Mouse (Mus musculus) kidney, adult 8-10 months (tissue): ENCODE data around the gene Nradd.

ENCODE experiments used
- DNase-seq, 2 experiments: peaks; one replicate each; pipeline ENCODE4 v3.0.0; 2022

The Nradd gene

GRCm38 (mm10) chr9:110624361-110625166, at the start of gene Nradd:
Gene Nradd (minus strand): TSS chr9:110624452.
- peak; percentile 85 to 87 for DNase-seq

- no peak for DNase-seq
These were observed 49.0 kb upstream of the Nradd start for GRCm38 (mm10) chr9:110673107-110673752.

DNA sequence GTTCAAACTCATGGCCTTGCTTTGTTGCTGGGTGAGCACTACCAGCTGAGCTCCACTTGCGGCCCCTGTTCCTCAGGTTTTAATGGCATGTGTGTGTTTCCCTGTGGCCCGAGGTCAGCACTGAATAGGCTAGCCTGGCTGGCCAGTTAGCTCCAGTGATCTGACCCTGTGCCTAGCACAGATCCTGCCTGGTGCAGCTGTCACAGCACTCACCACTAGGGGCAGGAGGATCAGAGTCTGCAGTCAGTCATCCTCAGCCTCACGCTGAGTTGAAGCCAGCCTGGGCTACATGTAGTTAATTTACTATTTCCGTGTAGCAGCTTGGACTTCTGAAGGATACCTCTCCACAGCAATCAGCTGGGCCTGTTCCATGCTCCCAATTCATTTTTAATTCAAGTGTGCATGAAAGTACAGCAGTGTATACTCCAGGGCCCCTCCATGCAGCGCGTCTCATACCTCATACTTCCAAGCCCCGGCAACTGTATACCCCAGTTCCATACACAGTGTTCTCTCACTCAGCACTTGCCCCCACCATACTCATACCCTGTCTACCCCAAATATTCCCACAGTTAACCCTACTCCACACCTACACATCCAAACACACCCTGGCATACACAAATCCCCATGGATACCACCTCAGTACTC, 48.3 kb upstream of the Nradd start:
- DNase-seq = peak in 1 of 2 experiments; percentile 73

DNA sequence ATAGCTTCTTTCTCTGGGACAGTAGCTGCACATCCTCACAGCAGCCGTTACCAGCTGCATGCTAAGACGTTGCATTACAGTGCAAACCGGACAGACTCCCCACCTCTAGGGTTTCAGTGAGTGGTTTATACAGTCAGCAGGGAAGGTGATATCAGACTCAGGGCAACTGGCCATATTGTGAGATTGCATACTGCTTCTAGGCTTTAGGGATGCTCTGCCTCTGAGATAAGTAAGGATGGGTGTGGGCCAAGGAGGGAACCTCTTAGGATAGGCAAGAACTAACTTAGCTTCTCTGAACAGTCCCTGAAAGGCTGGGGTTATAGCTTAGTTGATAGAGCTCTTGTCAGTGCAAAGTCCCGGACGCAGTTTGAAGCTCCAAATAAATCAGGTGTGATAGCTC, 45.5 kb upstream of the Nradd start:
- no peak for DNase-seq

DNA sequence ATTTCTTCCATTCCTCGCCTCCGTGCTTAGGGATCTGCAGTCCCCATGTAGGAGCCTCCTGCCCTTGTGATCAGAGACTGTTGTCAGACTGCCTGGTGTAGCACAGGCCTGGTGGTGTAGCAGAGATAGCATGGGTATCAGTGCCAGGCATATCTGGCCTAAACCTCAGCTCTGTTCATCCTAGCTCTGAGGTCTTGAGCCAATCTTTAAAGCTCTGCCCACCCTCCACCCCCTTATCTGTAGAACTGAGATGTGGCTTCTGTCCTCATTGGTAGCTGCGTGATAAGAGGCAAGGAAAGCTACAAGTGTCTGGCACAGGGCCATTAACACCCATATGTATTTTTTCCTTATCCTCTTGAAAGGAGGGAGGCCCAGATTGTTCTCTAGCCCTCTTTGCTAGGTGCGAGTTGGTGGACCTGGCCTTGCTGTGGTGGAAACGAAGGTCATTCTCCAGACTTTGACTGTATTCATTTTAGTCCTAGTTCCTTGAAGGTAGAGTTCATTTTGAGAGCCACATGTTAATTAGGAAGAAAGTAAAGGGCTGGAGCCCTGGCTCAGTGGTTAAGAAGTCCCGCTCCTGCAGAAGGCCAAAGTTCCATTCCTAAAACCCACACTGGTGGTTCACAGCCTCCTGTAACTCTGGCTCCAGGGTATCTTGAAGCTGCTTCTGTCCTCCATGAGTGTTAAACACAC, 44.5 kb upstream of the Nradd start:
- DNase-seq = no peak

GRCm38 (mm10) chr9:110667219-110667836, 43.1 kb upstream of the Nradd start:
- no peak for DNase-seq

GRCm38 (mm10) chr9:110666374-110666773, 42.1 kb upstream of the Nradd start:
- DNase-seq = no peak

DNA sequence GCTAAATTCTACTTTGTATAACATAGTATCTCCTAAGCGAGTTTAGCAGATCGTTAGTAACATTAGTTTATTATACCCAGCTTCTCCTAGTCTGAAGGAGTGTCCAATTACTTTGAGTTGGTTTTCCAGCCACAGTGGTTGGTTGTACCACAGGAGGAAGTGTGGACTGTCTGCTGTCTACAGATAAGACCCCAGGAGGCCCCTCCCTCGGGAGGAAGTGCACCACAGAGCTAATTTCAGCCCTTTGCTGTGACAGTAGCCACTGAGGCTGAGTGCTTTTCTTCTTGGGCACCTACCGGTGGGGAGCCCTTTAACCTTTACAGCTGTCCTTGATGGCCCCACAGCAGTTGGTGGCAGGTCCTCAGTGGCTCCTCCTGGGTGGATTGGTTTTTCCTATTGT, 41.7 kb upstream of the Nradd start:
- DNase-seq = peak in 1 of 2 experiments; percentile 35

DNA sequence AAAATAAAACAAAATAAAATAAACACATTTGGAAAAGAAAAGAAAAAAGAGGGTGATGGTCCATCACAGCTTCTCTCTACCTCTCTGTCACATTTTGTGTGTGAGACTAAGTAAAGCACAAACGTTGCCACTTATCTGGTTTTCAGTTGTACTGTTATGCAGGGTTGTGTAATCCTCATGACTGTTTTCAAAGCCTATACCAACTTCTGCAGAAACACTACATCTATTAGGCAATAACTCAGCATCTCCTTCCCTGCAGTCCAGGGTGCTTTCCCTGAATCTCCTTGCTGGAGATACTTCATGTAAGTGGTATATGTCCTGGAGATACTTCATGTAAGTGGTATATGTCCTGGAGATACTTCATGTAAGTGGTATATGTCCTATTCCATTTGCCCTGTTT, 38.6 kb upstream of the Nradd start:
- no peak for DNase-seq

- DNase-seq = no peak
These were observed 36.8 kb upstream of the Nradd start for GRCm38 (mm10) chr9:110660856-110661612.

DNA sequence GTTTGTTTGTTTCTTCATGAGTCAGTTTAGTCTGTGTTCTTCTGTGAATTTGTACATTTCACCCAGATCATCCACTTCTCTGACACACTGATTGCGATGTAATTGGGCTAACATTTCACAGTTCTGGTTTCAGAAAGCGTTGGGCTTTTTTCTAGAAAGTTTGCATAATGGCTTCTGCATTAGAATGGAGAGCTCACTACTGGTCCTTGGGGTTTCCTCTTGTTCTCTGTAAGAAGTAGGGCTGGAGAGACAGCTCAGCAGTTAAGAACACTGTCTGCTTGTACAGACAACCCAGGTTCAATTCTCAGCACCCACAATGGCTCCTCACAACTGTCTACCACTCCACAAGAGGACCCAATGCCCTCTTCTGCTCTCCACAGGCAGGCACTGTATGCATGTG, 36.0 kb upstream of the Nradd start:
- no peak for DNase-seq

GRCm38 (mm10) chr9:110659521-110659920, 35.3 kb upstream of the Nradd start:
- DNase-seq = no peak

- DNase-seq = peak; percentile 86 to 89
These were observed 33.3 kb upstream of the Nradd start for GRCm38 (mm10) chr9:110657474-110658078.

GRCm38 (mm10) chr9:110656249-110657221, 32.3 kb upstream of the Nradd start, which contains the start of gene Ccdc12:
Gene Ccdc12 (plus strand): TSS chr9:110656503.
- peak; percentile 96 to 98 for DNase-seq

DNA sequence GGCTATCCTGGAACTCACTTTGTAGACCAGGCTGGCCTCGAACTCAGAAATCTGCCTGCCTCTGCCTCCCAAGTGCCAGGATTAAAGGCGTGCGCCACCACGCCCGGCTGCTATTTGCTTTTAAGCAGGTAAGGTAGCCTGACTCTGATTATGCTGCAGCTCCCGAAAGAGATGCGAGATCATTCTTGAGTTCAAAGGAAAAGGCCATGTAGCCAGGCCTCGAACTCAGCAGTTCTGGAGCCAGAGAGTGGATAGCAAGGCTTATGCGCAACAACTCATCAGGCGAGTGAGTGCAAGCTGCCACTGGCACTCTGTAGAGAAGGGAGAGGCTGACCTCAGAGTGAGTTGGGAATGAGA, 31.4 kb upstream of the Nradd start:
- DNase-seq = no peak

DNA sequence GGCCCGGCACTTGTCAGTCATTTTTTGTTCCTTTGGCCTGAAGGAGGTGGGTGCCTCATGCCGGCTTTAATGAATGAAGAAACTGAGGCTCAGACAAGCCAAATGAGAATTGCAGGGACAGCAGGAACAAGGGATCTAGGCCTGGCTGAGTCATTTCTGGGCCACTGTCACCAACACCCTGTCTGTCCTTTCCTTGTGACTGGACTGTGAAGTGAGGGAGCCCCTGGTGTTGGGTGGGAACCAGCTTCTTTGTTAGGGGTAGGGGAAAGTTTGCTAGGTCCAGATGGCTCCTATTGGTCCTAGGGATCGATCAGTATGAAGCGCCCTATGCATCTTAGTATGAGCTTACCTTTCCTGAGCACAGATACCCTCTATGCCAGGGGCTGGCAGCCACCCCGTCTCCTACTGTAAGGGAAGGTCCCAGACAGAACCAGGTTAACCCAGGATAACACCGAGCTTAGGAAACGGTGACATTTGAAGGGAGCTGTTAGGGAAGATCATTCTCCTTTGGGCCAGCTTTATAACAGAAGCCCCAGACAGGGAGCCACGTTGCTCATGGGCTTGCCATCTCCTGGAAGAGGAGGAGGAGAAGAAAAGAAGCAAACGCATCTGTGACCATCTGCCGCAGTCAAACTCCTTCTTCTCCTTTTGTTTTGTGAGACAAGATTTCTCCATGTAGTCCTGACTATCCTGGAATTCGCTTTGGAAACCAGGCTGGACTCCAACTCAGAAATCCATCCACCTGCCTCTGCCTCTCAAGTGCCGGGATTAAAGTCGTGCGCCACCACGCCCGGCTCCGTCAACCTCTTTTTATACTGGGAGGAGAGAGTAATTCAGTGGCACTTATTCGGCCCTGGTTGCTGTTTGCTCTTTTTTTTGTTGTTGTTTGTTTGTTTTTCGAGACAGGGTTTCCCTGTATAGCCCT, 30.7 kb upstream of the Nradd start:
- DNase-seq = no peak

DNA sequence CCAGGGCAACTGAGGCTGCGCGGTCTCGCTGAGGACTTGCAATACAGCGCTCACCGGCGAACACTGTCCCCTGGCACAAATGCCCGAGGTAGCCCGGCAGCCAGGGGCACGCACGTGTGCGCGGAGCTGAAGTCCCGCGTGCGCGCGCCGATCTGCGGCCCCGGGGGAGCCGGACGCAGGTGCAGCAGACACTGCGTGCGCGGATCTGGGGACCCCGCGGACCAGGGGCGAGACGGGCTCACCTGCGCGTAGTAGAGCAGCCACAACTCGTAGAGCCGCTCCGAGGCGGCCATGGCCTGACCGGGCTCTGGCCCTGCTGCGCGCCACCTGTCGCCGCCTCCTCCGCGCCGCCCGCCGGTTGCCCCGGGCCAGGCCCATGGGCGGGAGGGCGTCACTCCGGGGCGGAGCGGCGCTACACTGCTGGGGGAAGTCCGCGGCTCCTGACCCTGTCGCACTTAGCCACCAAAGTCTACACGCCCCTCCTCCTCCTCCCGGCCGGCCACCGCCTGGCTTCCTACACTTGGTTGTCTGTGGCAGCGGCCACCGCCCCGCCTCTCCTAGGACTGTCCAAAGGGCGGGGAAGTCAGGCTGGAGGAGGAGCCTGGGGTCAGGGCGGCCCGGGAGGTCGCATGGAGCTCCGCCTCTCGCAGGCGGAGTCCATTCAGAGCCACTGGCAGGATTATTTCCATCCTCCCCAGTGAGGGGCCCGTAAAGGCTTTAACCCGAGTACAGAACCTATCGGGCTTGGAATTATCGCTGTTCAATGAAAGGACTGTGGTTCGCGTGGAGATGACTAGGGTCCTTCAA, 29.6 kb upstream of the Nradd start, which contains the start of gene Nbeal2:
TSS of gene Nbeal2 (minus strand) at position 507 of the 807 bp plus-strand sequence.
- DNase-seq = peak; percentile 98 to 99
